Mouse (Mus musculus) granulocyte monocyte progenitor cell, adult 5-6 weeks (primary cell): ENCODE results near the gene Adk. TPM values are rescaled to one million over a fixed set of nuclear protein-coding genes. Genes with fewer than 3 reads are reported as not detected.

ENCODE experiments used
- ATAC-seq: replicated peaks from 2 replicates; pipeline ENCODE4 v1.8.0; 2016; ENCODE audit warnings: mild to moderate bottlenecking, moderate TSS enrichment, inconsistent platforms; ENCODE audit not compliant: poor library complexity, severe bottlenecking
- total RNA-seq, 2 experiments: library from RNA; stranded (forward) in 1 of 2; stranded (reverse) in 1 of 2; fragments of 200-712, 200-1000 nt in 1 of 2; fragments of >200 nt in 1 of 2; fragmentation: Nextera tagmentation in 1 of 2; gene quantifications; 2 replicates each; pipeline ENCODE4 v1.2.3; 2014 to 2017

Adk gene
- total RNA-seq, 2 experiments from 2014 or later = 73.1 to 96.7 TPM

GRCm38 (mm10) chr14:21143406-21144115 lies 91.2 kb downstream of the Adk start:
- ATAC-seq = no peak; the same call in 1 of the 2 replicates

- no peak for ATAC-seq
Measured at GRCm38 (mm10) chr14:21147171-21147570, 94.8 kb downstream of the Adk start.

- no peak for ATAC-seq
Measured at GRCm38 (mm10) chr14:21150301-21150700, 97.9 kb downstream of the Adk start.

- no peak for ATAC-seq
Measured at GRCm38 (mm10) chr14:21152055-21152454, 99.7 kb downstream of the Adk start.

- ATAC-seq = no peak
Measured at GRCm38 (mm10) chr14:21165706-21166105, 113.3 kb downstream of the Adk start.

- ATAC-seq = no peak
Measured at GRCm38 (mm10) chr14:21166114-21166513, 113.7 kb downstream of the Adk start.

GRCm38 (mm10) chr14:21173973-21174745 lies 121.8 kb downstream of the Adk start:
- ATAC-seq = no peak

GRCm38 (mm10) chr14:21174804-21175203 lies 122.4 kb downstream of the Adk start:
- ATAC-seq = no peak

- ATAC-seq = no peak
Measured at GRCm38 (mm10) chr14:21177781-21178180, 125.4 kb downstream of the Adk start.

- no peak for ATAC-seq
Measured at GRCm38 (mm10) chr14:21178356-21178755, 126.0 kb downstream of the Adk start.

- peak; percentile 50 for ATAC-seq
Measured at GRCm38 (mm10) chr14:21181053-21181452, 128.7 kb downstream of the Adk start.

- ATAC-seq = no peak
Measured at GRCm38 (mm10) chr14:21191966-21192365, 139.6 kb downstream of the Adk start.

- peak; percentile 60 for ATAC-seq
Measured at GRCm38 (mm10) chr14:21192749-21193148, 140.4 kb downstream of the Adk start.

- peak; percentile 91 for ATAC-seq
Measured at GRCm38 (mm10) chr14:21194336-21194735, 142.0 kb downstream of the Adk start.

GRCm38 (mm10) chr14:21200850-21201249 lies 148.5 kb downstream of the Adk start:
- ATAC-seq = peak; percentile 97

- ATAC-seq = no peak
Measured at GRCm38 (mm10) chr14:21206472-21206871, 154.1 kb downstream of the Adk start.

GRCm38 (mm10) chr14:21221574-21222138 lies 169.3 kb downstream of the Adk start:
- no peak for ATAC-seq

- no peak for ATAC-seq
Measured at GRCm38 (mm10) chr14:21222206-21222605, 169.8 kb downstream of the Adk start.

GRCm38 (mm10) chr14:21223456-21223855 lies 171.1 kb downstream of the Adk start:
- no peak for ATAC-seq

GRCm38 (mm10) chr14:21223971-21224635 lies 171.7 kb downstream of the Adk start:
- ATAC-seq = no peak

GRCm38 (mm10) chr14:21237051-21237450 lies 184.7 kb downstream of the Adk start:
- ATAC-seq = no peak
